Mouse (Mus musculus) embryonic facial prominence, embryonic 15.5 days (tissue): ENCODE data around the gene Diablo. TPM values are rescaled to one million over a fixed set of nuclear protein-coding genes. Genes with fewer than 3 reads are reported as not detected.
"Not testable (repeated sequence)": the region's sequence is repeated elsewhere in the genome, so short reads cannot be mapped to it uniquely, and the experiment has no call there.

Experiments
- ATAC-seq: fragments of 200-750 bp; cut with Nextera tagmentation; 2 replicates; pipeline ENCODE4 v1.8.0; 2017; ENCODE audit warnings: low read depth, moderate TSS enrichment; ENCODE audit not compliant: insufficient number of reproducible peaks, low FRiP score, low TSS enrichment
- H3K27ac ChIP-seq: fragments of 300-500 bp; sonication (generic); replicated peaks from 2 replicates; pipeline ENCODE4 v1.5.1; 2015; ENCODE audit warnings: mild to moderate bottlenecking, inconsistent platforms
- H3K27me3 ChIP-seq: fragments of 300-500 bp; sonication (generic); 2 replicates; pipeline ENCODE4 v1.6.1; 2015; ENCODE audit warnings: inconsistent platforms
- H3K36me3 ChIP-seq: fragments of 300-500 bp; sonication (generic); 2 replicates; pipeline ENCODE4 v1.6.1; 2015; ENCODE audit warnings: mild to moderate bottlenecking, inconsistent platforms
- H3K4me1 ChIP-seq: fragments of 300-500 bp; sonication (generic); 2 replicates; pipeline ENCODE4 v1.6.1; 2015; ENCODE audit warnings: inconsistent platforms
- H3K4me2 ChIP-seq: fragments of 300-500 bp; sonication (generic); replicated peaks from 2 replicates; pipeline ENCODE4 v1.6.1; 2015; ENCODE audit warnings: mild to moderate bottlenecking, inconsistent platforms
- H3K4me3 ChIP-seq: fragments of 300-500 bp; sonication (generic); replicated peaks from 2 replicates; pipeline ENCODE4 v1.5.1; 2015; ENCODE audit warnings: mild to moderate bottlenecking, inconsistent platforms
- H3K9ac ChIP-seq: fragments of 300-500 bp; sonication (generic); 2 replicates; pipeline ENCODE4 v1.6.1; 2015; ENCODE audit warnings: inconsistent platforms
- H3K9me3 ChIP-seq: fragments of 300-500 bp; sonication (generic); replicated peaks from 2 replicates; pipeline ENCODE4 v1.6.1; 2016; ENCODE audit warnings: inconsistent platforms
- WGBS: fragments of 180-500 bp; shearing (Covaris S2); methylation state at CpG from one replicate; pipeline ENCODE4 v1.1.7; 2015; 5-methylcytosine and 5-hydroxymethylcytosine counted together
- polyA plus RNA-seq: library from polyadenylated mRNA; unstranded; fragments of >200 nt; fragmentation: Nextera tagmentation; extraction: Ambion mirVana; gene quantifications from 2 replicates; pipeline ENCODE4 v1.2.1, GENCODE M21; 2015

The Diablo gene
- polyA plus RNA-seq, 1 experiment from 2014 or later: 114 TPM

GRCm38 (mm10) chr5:123525281-123525680 is 1.3 kb upstream of the Diablo start, which contains the start of gene Gm49027:
TSS of gene Gm49027 (minus strand) at chr5:123525488.
- Histone ChIP-seq H3K27me3 (no peaks in the 10 kb centered on the region), H3K27ac (no peak within 1 kb of the TSS)
- WGBS: 88% methylated on average over 7 of the region's 7 CpGs

GRCm38 (mm10) chr5:123524393-123524750 is 396 bp upstream of the Diablo start:
- under 1% methylated on average over 20 of the region's 27 CpGs for WGBS
- Histone ChIP-seq H3K9me3 (no peaks in the 10 kb centered on the region), H3K27me3 (no peaks in the 10 kb centered on the region), H3K27ac (no peak overlapping the region), H3K4me2 (peak overlapping the region; percentile 94), H3K4me3 (peak overlapping the region; percentile 95), H3K9ac (no peak overlapping the region), H3K4me1 (peaks cover 24% of the 10 kb centered on the region), H3K36me3 (peaks cover 22% of the 10 kb centered on the region)
- peak; percentile 93 for ATAC-seq

More at GRCm38 (mm10) chr5:123525281-123525680, 1.3 kb upstream of the Diablo start, which contains the start of gene Gm49027:
- Histone ChIP-seq H3K36me3 (peaks cover 26% of the 10 kb centered on the region), H3K4me2 (peak within 1 kb of the TSS; percentile 94), H3K9ac (no peak within 1 kb of the TSS), H3K4me1 (peaks cover 24% of the 10 kb centered on the region), H3K4me3 (peak within 1 kb of the TSS; percentile 95), H3K9me3 (no peaks in the 10 kb centered on the region)
- no peak for ATAC-seq

- H3K27ac ChIP-seq: no peak overlapping the region
- no peak for ATAC-seq
Observed at GRCm38 (mm10) chr5:123522166-123522565, 1.8 kb downstream of the Diablo start.

GRCm38 (mm10) chr5:123521621-123522020 is 2.4 kb downstream of the Diablo start:
- Histone ChIP-seq H3K27me3 (no peaks in the 10 kb centered on the region), H3K4me1 (peaks cover 24% of the 10 kb centered on the region), H3K9me3 (no peaks in the 10 kb centered on the region), H3K4me2 (no peak overlapping the region), H3K4me3 (no peak overlapping the region), H3K36me3 (peaks cover 32% of the 10 kb centered on the region), H3K9ac (no peak overlapping the region), H3K27ac (no peak overlapping the region)
- WGBS: 76% methylated on average over 1 of the region's 1 CpGs
- no peak for ATAC-seq

More at GRCm38 (mm10) chr5:123522166-123522565, 1.8 kb downstream of the Diablo start:
- Histone ChIP-seq H3K9ac (no peak overlapping the region), H3K36me3 (peaks cover 29% of the 10 kb centered on the region), H3K27me3 (no peaks in the 10 kb centered on the region), H3K4me1 (peaks cover 24% of the 10 kb centered on the region), H3K4me3 (no peak overlapping the region), H3K9me3 (no peaks in the 10 kb centered on the region), H3K4me2 (no peak overlapping the region)
- WGBS: 83% methylated on average over 1 of the region's 1 CpGs

- H3K36me3 ChIP-seq: peaks cover 33% of the 10 kb centered on the region
Observed at GRCm38 (mm10) chr5:123520666-123521065, 3.3 kb downstream of the Diablo start.

GRCm38 (mm10) chr5:123514871-123515270 is 9.1 kb downstream of the Diablo start:
- ATAC-seq: no peak
- WGBS: 84% methylated on average over 5 of the region's 5 CpGs
- Histone ChIP-seq H3K4me3 (no peak overlapping the region), H3K36me3 (peaks cover 61% of the 10 kb centered on the region), H3K9me3 (no peaks in the 10 kb centered on the region), H3K4me2 (no peak overlapping the region), H3K27ac (no peak overlapping the region), H3K27me3 (no peaks in the 10 kb centered on the region), H3K9ac (no peak overlapping the region), H3K4me1 (no peaks in the 10 kb centered on the region)

More at GRCm38 (mm10) chr5:123520666-123521065, 3.3 kb downstream of the Diablo start:
- Histone ChIP-seq H3K9me3 (no peaks in the 10 kb centered on the region), H3K9ac (no peak overlapping the region), H3K4me3 (no peak overlapping the region), H3K4me2 (no peak overlapping the region), H3K27me3 (no peaks in the 10 kb centered on the region), H3K4me1 (peaks cover 24% of the 10 kb centered on the region), H3K27ac (no peak overlapping the region)
- 70% methylated on average over 9 of the region's 9 CpGs for WGBS
- no peak for ATAC-seq

- Histone ChIP-seq H3K4me1 (peaks cover 13% of the 10 kb centered on the region), H3K9me3 (no peaks in the 10 kb centered on the region), H3K27me3 (peaks cover 12% of the 10 kb centered on the region), H3K9ac (no peak overlapping the region), H3K27ac (no peak overlapping the region), H3K4me2 (no peak overlapping the region), H3K4me3 (no peak overlapping the region), H3K36me3 (peaks cover 37% of the 10 kb centered on the region)
- ATAC-seq: no peak
- 66% methylated on average over 3 of the region's 3 CpGs for WGBS
Observed at GRCm38 (mm10) chr5:123512102-123512501, 11.9 kb downstream of the Diablo start.

GRCm38 (mm10) chr5:123511426-123511825 is 12.6 kb downstream of the Diablo start:
- peaks cover 33% of the 10 kb centered on the region for H3K36me3 ChIP-seq
- not testable (repeated sequence) for ATAC-seq, H3K9ac ChIP-seq, H3K9me3 ChIP-seq, H3K4me3 ChIP-seq, H3K4me2 ChIP-seq, H3K27ac ChIP-seq
- 73% methylated on average over 3 of the region's 3 CpGs for WGBS
- peaks cover 13% of the 10 kb centered on the region for H3K4me1 ChIP-seq
- peaks cover 13% of the 10 kb centered on the region for H3K27me3 ChIP-seq

- H3K27ac ChIP-seq: no peak within 1 kb of the TSS
- H3K4me2 ChIP-seq: no peak within 1 kb of the TSS
- H3K36me3 ChIP-seq: peaks cover 24% of the 10 kb centered on the region; the same call in 1 of the 2 replicates
- no peaks in the 10 kb centered on the region for H3K9me3 ChIP-seq
- no peak within 1 kb of the TSS for H3K4me3 ChIP-seq
- no peak for ATAC-seq
- H3K4me1 ChIP-seq: peaks cover 13% of the 10 kb centered on the region
- 85% methylated on average over 5 of the region's 5 CpGs for WGBS
- H3K9ac ChIP-seq: no peak within 1 kb of the TSS
- peaks cover 13% of the 10 kb centered on the region for H3K27me3 ChIP-seq
Observed at GRCm38 (mm10) chr5:123510160-123510559, 13.8 kb downstream of the Diablo start, which contains the start of gene B3gnt4. TSS of gene B3gnt4 (plus strand) at chr5:123510460.

- H3K4me2 ChIP-seq: peak overlapping the region; percentile 90
- H3K27me3 ChIP-seq: peaks cover 13% of the 10 kb centered on the region
- H3K9ac ChIP-seq: peak overlapping the region; percentile 31
- peaks cover 13% of the 10 kb centered on the region for H3K4me1 ChIP-seq
- H3K9me3 ChIP-seq: no peaks in the 10 kb centered on the region
- no peak for ATAC-seq
- H3K27ac ChIP-seq: no peak overlapping the region
- 2% methylated on average over 12 of the region's 12 CpGs for WGBS
- H3K36me3 ChIP-seq: peaks cover 19% of the 10 kb centered on the region; the same call in 1 of the 2 replicates
- peak overlapping the region; percentile 65 for H3K4me3 ChIP-seq
Observed at GRCm38 (mm10) chr5:123508921-123509320, 15.1 kb downstream of the Diablo start.

- Histone ChIP-seq H3K36me3 (peaks cover 14% of the 10 kb centered on the region; the same call in 1 of the 2 replicates), H3K4me3 (peak overlapping the region; percentile 65), H3K27ac (no peak overlapping the region), H3K9me3 (no peaks in the 10 kb centered on the region), H3K27me3 (peaks cover 13% of the 10 kb centered on the region), H3K9ac (peak overlapping the region; percentile 31), H3K4me2 (peak overlapping the region; percentile 90), H3K4me1 (peaks cover 13% of the 10 kb centered on the region)
- WGBS: under 1% methylated on average over 58 of the region's 59 CpGs
- ATAC-seq: peak; percentile 86
Observed at GRCm38 (mm10) chr5:123507936-123508723, 15.8 kb downstream of the Diablo start.
